Mouse (Mus musculus) heart, postnatal 0 days (tissue): ENCODE measurements around the gene Pdia2.

Experiments used
- CTCF ChIP-seq: IDR thresholded peaks from 2 replicates; pipeline ENCODE4 v1.5.1; 2016; ENCODE audit warnings: antibody characterized with exemption, control low read depth, low read depth
- EP300 ChIP-seq: IDR thresholded peaks from 2 replicates; pipeline ENCODE4 v1.6.1; 2016; ENCODE audit warnings: antibody characterized with exemption, low read depth

DNA sequence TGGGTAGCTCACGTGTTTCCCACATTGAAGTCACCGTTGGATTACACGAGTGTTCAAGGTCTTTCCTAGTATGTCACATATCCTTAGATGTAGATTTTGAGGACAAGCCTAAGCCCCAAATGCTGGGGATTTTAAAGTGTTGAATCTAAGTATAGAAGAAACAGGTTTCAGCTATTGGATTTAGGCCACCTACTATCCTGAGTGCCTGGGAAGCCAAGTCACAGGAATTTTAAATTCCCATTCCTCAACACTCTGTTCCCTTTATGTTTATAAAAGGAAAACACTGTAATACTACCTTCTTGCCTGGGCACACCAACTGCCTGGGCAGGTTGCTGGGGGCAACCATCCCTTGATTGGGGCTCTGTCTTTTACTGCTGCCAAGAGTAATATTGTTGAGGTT is 17.7 kb downstream of the Pdia2 start:
- TF ChIP-seq CTCF (no peak), EP300 (no peak)
